In the genomic region with DNA sequence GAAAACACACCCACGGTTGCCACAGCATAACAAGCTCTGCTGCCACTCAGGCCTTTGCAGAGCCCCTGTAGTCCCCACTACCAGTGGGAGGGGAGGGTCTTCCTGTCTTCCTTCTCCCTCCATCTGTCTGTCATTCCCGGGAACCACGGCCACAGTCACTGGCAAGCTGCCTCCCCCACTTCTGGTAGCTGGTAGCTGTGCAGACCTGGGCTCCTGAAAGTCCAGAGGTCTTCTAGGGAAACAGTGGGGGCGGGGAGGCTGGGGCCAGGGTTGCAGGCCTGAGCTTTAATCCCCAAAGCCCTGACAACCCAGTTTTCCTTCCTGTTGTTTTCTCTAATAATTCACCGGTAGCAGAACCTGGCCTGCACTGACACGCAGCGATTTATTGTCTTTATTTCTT, we compare ENCODE assay signal across 16 mouse cellular contexts. TPM values are rescaled to one million over a fixed set of nuclear protein-coding genes. Genes with fewer than 3 reads are reported as not detected.
"Had no signal": no experiment of that assay in that cellular context is flagged by ENCODE, and none has a peak within 500 bp of the region (broad histone marks: within the 10 kb centered on the region; RNA-seq: fewer than 3 reads in every experiment).

No protein-coding gene starts in this region.

- H3K4me2 ChIP-seq: liver, embryonic 13.5 days; lung, embryonic 15.5 days; neural tube, embryonic 13.5 days; stomach, embryonic 15.5 days had no signal

- H3K4me1 ChIP-seq: liver, embryonic 13.5 days; stomach, embryonic 15.5 days had no signal

- ATAC-seq: hindbrain, postnatal 0 days; liver, postnatal 0 days had no signal

- H3K4me3 ChIP-seq: layer of hippocampus, adult 2 months; limb, embryonic 10.5 days; liver, embryonic 13.5 days; lung, embryonic 15.5 days; megakaryocyte, embryonic 14.5 days; neural tube, embryonic 13.5 days; stomach, embryonic 15.5 days had no signal

- DNase-seq: liver, embryonic 13.5 days; liver, postnatal 0 days; lung, postnatal 14 days; midbrain, embryonic 14.5 days; right cerebral cortex, postnatal 14 days; thymus, adult 2 months; thymus, postnatal 25 days had no signal

- H3K27ac ChIP-seq: hindbrain, postnatal 0 days; kidney, postnatal 0 days; layer of hippocampus, adult 2 months; limb, embryonic 10.5 days; liver, embryonic 13.5 days; lung, embryonic 15.5 days; macrophage; neural tube, embryonic 13.5 days; stomach, embryonic 15.5 days had no signal

- H3K9ac ChIP-seq: liver, embryonic 13.5 days; liver, postnatal 0 days; lung, embryonic 15.5 days; neural tube, embryonic 13.5 days; stomach, embryonic 15.5 days had no signal

- H3K9me3 ChIP-seq: limb, embryonic 10.5 days; liver, embryonic 13.5 days; lung, embryonic 15.5 days; megakaryocyte, embryonic 14.5 days; neural tube, embryonic 13.5 days; stomach, embryonic 15.5 days had no signal

- H3K36me3 ChIP-seq: limb, embryonic 10.5 days; liver, embryonic 13.5 days; lung, embryonic 15.5 days; neural tube, embryonic 13.5 days; stomach, embryonic 15.5 days had no signal

RNA-seq across cellular contexts. Expression of a gene that starts 31.7 kb away (rescaled TPM):
- polyA plus RNA-seq: limb, embryonic 10.5 days; liver, embryonic 13.5 days; liver, postnatal 0 days; lung, embryonic 15.5 days; macrophage had no signal
